Mouse (Mus musculus): ENCODE measurements around the gene Tut7. TPM values are rescaled to one million over a fixed set of nuclear protein-coding genes. Genes with fewer than 3 reads are reported as not detected.

Gene Tut7
- polyA plus RNA-seq, 1 experiment = 47.4 TPM

- no peak overlapping the region for H3K4me3 ChIP-seq (ENCODE audit: control insufficient read depth, insufficient read depth, low read length)
- no peaks in the 10 kb centered on the region for H3K27me3 ChIP-seq (ENCODE audit: control insufficient read depth, insufficient read depth, low read length)
- H3K4me1 ChIP-seq (replicated peaks; ENCODE audit: control insufficient read depth, insufficient read depth, low read length) = no peaks in the 10 kb centered on the region
- no peak for DNase-seq
- H3K27ac ChIP-seq (ENCODE audit: control insufficient read depth, insufficient read depth, low read length) = no peak overlapping the region
- TF ChIP-seq CTCF (IDR thresholded peaks at IDR 0.05; ENCODE audit: borderline replicate concordance, control insufficient read depth, extremely low read depth, insufficient read depth, low read length, poor library complexity) (no peak), POLR2A (IDR thresholded peaks at IDR 0.05; ENCODE audit: control insufficient read depth, extremely low read depth, insufficient read depth, low read length, poor library complexity) (no peak)
- WGBS = 93% methylated on average over 7 of the region's 7 CpGs
- H3K36me3 ChIP-seq (ENCODE audit: control insufficient read depth, insufficient read depth, low read length) = no peaks in the 10 kb centered on the region
These were observed 9.9 kb upstream of the Tut7 start for GRCm38 (mm10) chr13:59832871-59833270.

- H3K27ac ChIP-seq (ENCODE audit: control insufficient read depth, insufficient read depth, low read length) = no peak overlapping the region
These were observed 9.5 kb upstream of the Tut7 start for GRCm38 (mm10) chr13:59832454-59832853.

DNA sequence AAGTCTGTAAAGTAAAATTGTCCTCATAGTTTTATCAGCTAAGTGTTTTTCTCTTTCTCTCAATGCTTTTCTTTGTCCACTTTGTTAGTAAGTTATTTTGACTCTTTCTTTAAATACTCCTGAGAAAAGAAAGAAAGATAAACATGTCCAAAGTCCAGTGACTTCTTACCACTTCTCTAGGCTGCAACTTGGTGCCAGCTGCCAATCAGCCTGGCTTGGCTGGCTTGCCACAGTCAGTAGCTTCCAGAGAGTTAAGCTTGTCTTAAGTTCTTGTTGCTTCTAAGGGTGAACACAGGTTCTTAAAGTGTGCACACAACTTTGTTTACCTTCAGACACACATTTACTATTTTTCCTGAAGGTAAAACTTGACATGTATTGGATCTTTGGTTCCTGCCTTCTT lies 3.0 kb upstream of the Tut7 start:
- no peak for DNase-seq
- Histone ChIP-seq H3K4me3 (ENCODE audit: control insufficient read depth, insufficient read depth, low read length) (no peak overlapping the region), H3K4me1 (replicated peaks; ENCODE audit: control insufficient read depth, insufficient read depth, low read length) (peaks cover 2% of the 10 kb centered on the region), H3K27me3 (ENCODE audit: control insufficient read depth, insufficient read depth, low read length) (no peaks in the 10 kb centered on the region), H3K36me3 (ENCODE audit: control insufficient read depth, insufficient read depth, low read length) (no peaks in the 10 kb centered on the region), H3K27ac (ENCODE audit: control insufficient read depth, insufficient read depth, low read length) (no peak overlapping the region)
- TF ChIP-seq POLR2A (IDR thresholded peaks at IDR 0.05; ENCODE audit: control insufficient read depth, extremely low read depth, insufficient read depth, low read length, poor library complexity) (no peak), CTCF (IDR thresholded peaks at IDR 0.05; ENCODE audit: borderline replicate concordance, control insufficient read depth, extremely low read depth, insufficient read depth, low read length, poor library complexity) (no peak)

More at GRCm38 (mm10) chr13:59832454-59832853, 9.5 kb upstream of the Tut7 start:
- Histone ChIP-seq H3K27me3 (ENCODE audit: control insufficient read depth, insufficient read depth, low read length) (no peaks in the 10 kb centered on the region), H3K36me3 (ENCODE audit: control insufficient read depth, insufficient read depth, low read length) (no peaks in the 10 kb centered on the region), H3K4me1 (replicated peaks; ENCODE audit: control insufficient read depth, insufficient read depth, low read length) (no peaks in the 10 kb centered on the region), H3K4me3 (ENCODE audit: control insufficient read depth, insufficient read depth, low read length) (no peak overlapping the region)
- TF ChIP-seq CTCF (IDR thresholded peaks at IDR 0.05; ENCODE audit: borderline replicate concordance, control insufficient read depth, extremely low read depth, insufficient read depth, low read length, poor library complexity) (no peak), POLR2A (IDR thresholded peaks at IDR 0.05; ENCODE audit: control insufficient read depth, extremely low read depth, insufficient read depth, low read length, poor library complexity) (no peak)
- 83% methylated on average over 7 of the region's 7 CpGs for WGBS
- no peak for DNase-seq

- H3K27ac ChIP-seq (ENCODE audit: control insufficient read depth, insufficient read depth, low read length) = no peak overlapping the region
- peaks cover 11% of the 10 kb centered on the region for H3K4me1 ChIP-seq (replicated peaks; ENCODE audit: control insufficient read depth, insufficient read depth, low read length)
- no peak for DNase-seq
- TF ChIP-seq POLR2A (IDR thresholded peaks at IDR 0.05; ENCODE audit: control insufficient read depth, extremely low read depth, insufficient read depth, low read length, poor library complexity) = no peak
- TF ChIP-seq CTCF (IDR thresholded peaks at IDR 0.05; ENCODE audit: borderline replicate concordance, control insufficient read depth, extremely low read depth, insufficient read depth, low read length, poor library complexity) = no peak
- H3K4me3 ChIP-seq (ENCODE audit: control insufficient read depth, insufficient read depth, low read length) = no peak overlapping the region
- H3K36me3 ChIP-seq (ENCODE audit: control insufficient read depth, insufficient read depth, low read length) = peaks cover 19% of the 10 kb centered on the region
- H3K27me3 ChIP-seq (ENCODE audit: control insufficient read depth, insufficient read depth, low read length) = no peaks in the 10 kb centered on the region
- WGBS = 6% methylated on average over 3 of the region's 3 CpGs
These were observed 2.1 kb downstream of the Tut7 start for GRCm38 (mm10) chr13:59820836-59821235.

- Histone ChIP-seq H3K27me3 (ENCODE audit: control insufficient read depth, insufficient read depth, low read length) (no peaks in the 10 kb centered on the region), H3K27ac (ENCODE audit: control insufficient read depth, insufficient read depth, low read length) (no peak overlapping the region), H3K4me3 (ENCODE audit: control insufficient read depth, insufficient read depth, low read length) (no peak overlapping the region), H3K36me3 (ENCODE audit: control insufficient read depth, insufficient read depth, low read length) (peaks cover 27% of the 10 kb centered on the region), H3K4me1 (replicated peaks; ENCODE audit: control insufficient read depth, insufficient read depth, low read length) (peaks cover 11% of the 10 kb centered on the region)
- WGBS = 12% methylated on average over 4 of the region's 4 CpGs
- no peak for DNase-seq
- TF ChIP-seq CTCF (IDR thresholded peaks at IDR 0.05; ENCODE audit: borderline replicate concordance, control insufficient read depth, extremely low read depth, insufficient read depth, low read length, poor library complexity) = no peak
- no peak for TF ChIP-seq POLR2A (IDR thresholded peaks at IDR 0.05; ENCODE audit: control insufficient read depth, extremely low read depth, insufficient read depth, low read length, poor library complexity)
These were observed 2.8 kb downstream of the Tut7 start for GRCm38 (mm10) chr13:59820114-59820513.

DNA sequence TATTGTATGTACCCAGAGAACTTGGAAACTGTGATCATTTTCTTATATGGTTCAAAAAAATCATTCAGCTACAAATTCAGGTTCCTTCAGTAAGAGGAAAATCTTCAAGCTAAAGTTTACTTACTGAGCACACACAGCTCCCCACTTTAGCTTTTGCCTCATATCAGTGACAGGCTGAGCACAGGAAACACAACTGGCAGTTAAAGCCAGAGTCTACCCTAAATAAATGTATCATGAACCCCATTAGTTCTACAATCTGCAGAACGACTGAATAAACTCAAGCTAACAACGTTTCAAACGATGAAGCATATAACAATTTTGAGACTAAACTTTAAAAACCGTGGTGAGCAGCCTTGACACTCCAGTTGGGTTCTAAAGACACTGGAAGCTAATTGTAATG lies 5.6 kb downstream of the Tut7 start:
- H3K27me3 ChIP-seq (ENCODE audit: control insufficient read depth, insufficient read depth, low read length) = no peaks in the 10 kb centered on the region
- no peak for TF ChIP-seq POLR2A (IDR thresholded peaks at IDR 0.05; ENCODE audit: control insufficient read depth, extremely low read depth, insufficient read depth, low read length, poor library complexity)
- TF ChIP-seq CTCF (IDR thresholded peaks at IDR 0.05; ENCODE audit: borderline replicate concordance, control insufficient read depth, extremely low read depth, insufficient read depth, low read length, poor library complexity) = no peak
- no peak for DNase-seq
- peaks cover 11% of the 10 kb centered on the region for H3K4me1 ChIP-seq (replicated peaks; ENCODE audit: control insufficient read depth, insufficient read depth, low read length)
- no peak overlapping the region for H3K27ac ChIP-seq (ENCODE audit: control insufficient read depth, insufficient read depth, low read length)
- H3K36me3 ChIP-seq (ENCODE audit: control insufficient read depth, insufficient read depth, low read length) = peaks cover 52% of the 10 kb centered on the region
- 90% methylated on average over 4 of the region's 4 CpGs for WGBS
- no peak overlapping the region for H3K4me3 ChIP-seq (ENCODE audit: control insufficient read depth, insufficient read depth, low read length)

DNA sequence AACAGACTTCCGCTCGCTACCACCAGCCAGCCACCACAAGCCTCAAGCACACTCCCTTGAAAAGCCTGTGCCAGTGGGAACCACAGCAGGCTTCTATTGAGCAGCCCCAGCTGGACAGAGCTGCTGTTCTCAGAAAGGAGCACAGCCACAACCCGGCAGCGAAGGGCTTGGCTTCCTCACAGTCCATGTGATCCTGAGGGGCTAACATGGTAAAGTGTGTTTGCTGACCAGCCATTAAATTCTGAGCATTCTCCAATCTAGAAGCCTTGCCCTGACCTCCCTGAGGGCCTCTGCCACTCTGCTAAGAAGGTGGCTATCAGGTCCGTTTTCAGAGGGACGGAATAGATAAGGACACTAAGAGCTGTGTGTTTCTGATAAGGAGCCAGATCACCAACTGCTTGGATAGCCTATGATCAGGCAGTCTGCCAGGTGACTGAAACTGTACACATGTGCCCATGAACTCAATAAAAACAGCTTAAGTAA lies 8.8 kb downstream of the Tut7 start:
- no peak for DNase-seq
- TF ChIP-seq CTCF (IDR thresholded peaks at IDR 0.05; ENCODE audit: borderline replicate concordance, control insufficient read depth, extremely low read depth, insufficient read depth, low read length, poor library complexity) = no peak
- no peak for TF ChIP-seq POLR2A (IDR thresholded peaks at IDR 0.05; ENCODE audit: control insufficient read depth, extremely low read depth, insufficient read depth, low read length, poor library complexity)
- Histone ChIP-seq H3K4me3 (ENCODE audit: control insufficient read depth, insufficient read depth, low read length) (no peak overlapping the region), H3K27me3 (ENCODE audit: control insufficient read depth, insufficient read depth, low read length) (no peaks in the 10 kb centered on the region), H3K36me3 (ENCODE audit: control insufficient read depth, insufficient read depth, low read length) (peaks cover 83% of the 10 kb centered on the region), H3K27ac (ENCODE audit: control insufficient read depth, insufficient read depth, low read length) (no peak overlapping the region), H3K4me1 (replicated peaks; ENCODE audit: control insufficient read depth, insufficient read depth, low read length) (peaks cover 6% of the 10 kb centered on the region; the same call in 1 of the 2 replicates)
- WGBS = 90% methylated on average over 6 of the region's 6 CpGs

All from thymus, adult 2 months (tissue).